Mouse (Mus musculus) embryo, embryonic 11 days (tissue): ENCODE measurements at regions not wholly inside any gene's neighbourhood (a gene's known extent, or its start where the extent isn't known, plus 50 kb on each side); places are given as distances from the start of the nearest gene placed in this dataset.

Experiments used
- DNase-seq: peaks from one replicate; pipeline ENCODE4 v3.0.0-alpha.2; 2015

GRCm38 (mm10) chr9:5201779-5202178 is 96.5 kb upstream of the Casp1 start:
- DNase-seq = peak; percentile 2
